Mouse (Mus musculus) midbrain, embryonic 16.5 days (tissue): Measurements from ENCODE around the gene Zfp105. TPM values are rescaled to one million over a fixed set of nuclear protein-coding genes. Genes with fewer than 3 reads are reported as not detected.

ENCODE experiments used
- ATAC-seq: fragments of 200-750 bp; cut with Nextera tagmentation; 2 replicates; pipeline ENCODE4 v1.8.0; 2017; ENCODE audit warnings: moderate TSS enrichment
- H3K27ac ChIP-seq: fragments of 300-500 bp; sonication (generic); 2 replicates; pipeline ENCODE4 v1.5.1; 2014; ENCODE audit warnings: mild to moderate bottlenecking, low read length, mixed read lengths
- H3K27me3 ChIP-seq: fragments of 300-500 bp; sonication (generic); 2 replicates; pipeline ENCODE4 v1.6.1; 2014; ENCODE audit warnings: low read depth, low read length, mixed read lengths; ENCODE audit not compliant: control insufficient read depth, insufficient read depth
- H3K36me3 ChIP-seq: fragments of 300-500 bp; sonication (generic); 2 replicates; pipeline ENCODE4 v1.6.1; 2014; ENCODE audit warnings: mild to moderate bottlenecking, low read length, moderate library complexity, mixed read lengths; ENCODE audit not compliant: control insufficient read depth, insufficient read depth
- H3K4me1 ChIP-seq: fragments of 300-500 bp; sonication (generic); 2 replicates; pipeline ENCODE4 v1.6.1; 2014; ENCODE audit warnings: mild to moderate bottlenecking, low read length, mixed read lengths; ENCODE audit not compliant: control insufficient read depth, insufficient read depth
- H3K4me2 ChIP-seq: fragments of 300-500 bp; sonication (generic); 2 replicates; pipeline ENCODE4 v1.6.1; 2014; ENCODE audit warnings: mild to moderate bottlenecking, low read length, mixed read lengths
- H3K4me3 ChIP-seq: fragments of 300-500 bp; sonication (generic); 2 replicates; pipeline ENCODE4 v1.5.1; 2014; ENCODE audit warnings: low read depth, mild to moderate bottlenecking, low read length, moderate library complexity, mixed read lengths
- H3K9ac ChIP-seq: fragments of 300-500 bp; sonication (generic); 2 replicates; pipeline ENCODE4 v1.6.1; 2014; ENCODE audit warnings: low read depth, low read length, mixed read lengths
- H3K9me3 ChIP-seq: fragments of 300-500 bp; sonication (generic); replicated peaks from 2 replicates; pipeline ENCODE4 v1.6.1; 2014; ENCODE audit warnings: mild to moderate bottlenecking, low read length, mixed read lengths; ENCODE audit not compliant: control insufficient read depth, poor library complexity, severe bottlenecking
- WGBS: fragments of 180-500 bp; shearing (Covaris S2); extraction: QIAGEN DNeasy Blood & Tissue Kit; methylation state at CpG from one replicate; pipeline ENCODE4 v1.1.7; 2014; 5-methylcytosine and 5-hydroxymethylcytosine counted together
- polyA plus RNA-seq: library from polyadenylated mRNA; unstranded; fragments of >200 nt; fragmentation: Nextera tagmentation; extraction: Ambion mirVana; gene quantifications from 2 replicates; pipeline ENCODE4 v1.2.1, GENCODE M21; 2015

Gene Zfp105
- 16.8 and 19.7 TPM in 2 replicates for polyA plus RNA-seq

- under 1% methylated on average over 43 of the region's 43 CpGs for WGBS
- Histone ChIP-seq H3K9me3 (no peaks in the 10 kb centered on the region), H3K4me1 (peaks cover 9% of the 10 kb centered on the region), H3K4me2 (peak within 1 kb of the TSS; percentile 60), H3K36me3 (peaks cover 31% of the 10 kb centered on the region), H3K9ac (peak within 1 kb of the TSS; percentile 98), H3K27ac (peak within 1 kb of the TSS; percentile 91), H3K4me3 (peak within 1 kb of the TSS; percentile 89), H3K27me3 (no peaks in the 10 kb centered on the region)
- peak; percentile 99 for ATAC-seq
Observed at GRCm38 (mm10) chr9:122922936-122923381, at the start of gene Zfp105. Gene Zfp105 (plus strand): TSS chr9:122923072.

- H3K9me3 ChIP-seq: no peaks in the 10 kb centered on the region
- no peak overlapping the region for H3K4me3 ChIP-seq
- WGBS: 63% methylated on average over 1 of the region's 1 CpGs
- H3K27me3 ChIP-seq: no peaks in the 10 kb centered on the region
- H3K36me3 ChIP-seq: no peaks in the 10 kb centered on the region
- H3K9ac ChIP-seq: no peak overlapping the region
- H3K4me1 ChIP-seq: no peaks in the 10 kb centered on the region
- H3K4me2 ChIP-seq: no peak overlapping the region
- H3K27ac ChIP-seq: no peak overlapping the region
- no peak for ATAC-seq
Observed at GRCm38 (mm10) chr9:122874653-122875052, 48.2 kb upstream of the Zfp105 start.

GRCm38 (mm10) chr9:122875145-122875544, 47.7 kb upstream of the Zfp105 start:
- WGBS: 95% methylated on average over 2 of the region's 2 CpGs
- Histone ChIP-seq H3K27me3 (no peaks in the 10 kb centered on the region), H3K9ac (no peak overlapping the region), H3K4me3 (no peak overlapping the region), H3K9me3 (no peaks in the 10 kb centered on the region), H3K4me1 (no peaks in the 10 kb centered on the region), H3K36me3 (no peaks in the 10 kb centered on the region), H3K27ac (no peak overlapping the region), H3K4me2 (no peak overlapping the region)
- ATAC-seq: no peak

GRCm38 (mm10) chr9:122885385-122885784, 37.5 kb upstream of the Zfp105 start, which contains the start of gene Zkscan7:
Gene Zkscan7 (plus strand): TSS chr9:122885685.
- Histone ChIP-seq H3K9ac (peak within 1 kb of the TSS; percentile 82; the same call in 1 of the 2 replicates), H3K4me3 (peak within 1 kb of the TSS; percentile 78), H3K36me3 (peaks cover 4% of the 10 kb centered on the region; the same call in 1 of the 2 replicates), H3K27me3 (no peaks in the 10 kb centered on the region), H3K27ac (no peak within 1 kb of the TSS; the same call in 1 of the 2 replicates), H3K4me1 (peaks cover 8% of the 10 kb centered on the region), H3K9me3 (no peaks in the 10 kb centered on the region), H3K4me2 (peak within 1 kb of the TSS; percentile 85)
- 83% methylated on average over 3 of the region's 3 CpGs for WGBS
- ATAC-seq: no peak

DNA sequence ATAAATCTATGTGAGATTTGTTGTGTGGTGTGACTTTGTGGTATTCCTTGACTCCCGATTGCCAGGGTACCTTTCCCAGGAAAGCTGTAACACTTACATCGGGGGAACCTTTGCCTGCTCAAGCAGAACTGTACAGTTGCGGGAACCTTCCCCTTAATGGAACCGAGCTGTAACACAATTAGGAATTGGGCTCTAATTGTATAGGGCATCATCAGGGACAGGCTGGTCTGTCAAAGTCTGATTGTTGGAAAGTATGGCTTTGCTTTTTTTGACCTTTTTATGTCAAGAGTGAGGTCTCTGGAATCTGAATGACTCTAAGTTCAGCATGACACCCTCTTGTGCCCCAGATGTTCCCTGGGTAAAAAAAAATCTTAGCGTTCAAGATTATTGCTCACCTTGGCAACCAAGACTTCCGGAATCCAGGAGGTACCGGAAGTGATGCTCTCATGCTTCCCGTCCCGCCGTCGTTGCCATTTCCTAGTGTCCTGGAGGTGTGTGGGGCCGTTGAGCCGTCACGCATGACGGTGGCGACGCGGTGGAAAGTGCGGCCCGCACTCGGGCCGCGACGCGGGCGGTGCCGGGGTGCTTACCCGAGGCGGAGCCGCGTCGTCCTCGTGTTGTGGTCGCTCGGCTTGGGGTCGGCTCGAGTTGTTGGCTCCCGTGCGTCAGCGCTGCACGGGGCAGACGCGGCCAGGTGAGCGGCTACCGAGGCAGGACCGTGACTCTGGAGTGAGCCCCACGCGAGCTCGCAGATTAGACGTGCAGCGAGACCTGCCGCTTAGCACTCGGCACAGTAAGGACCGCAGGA, 36.3 kb upstream of the Zfp105 start:
- H3K9ac ChIP-seq: peak overlapping the region; percentile 82
- peak overlapping the region; percentile 62 for H3K27ac ChIP-seq
- peaks cover 8% of the 10 kb centered on the region for H3K4me1 ChIP-seq
- H3K4me2 ChIP-seq: peak overlapping the region; percentile 85
- WGBS: 6% methylated on average over 53 of the region's 54 CpGs
- peak; percentile 96 for ATAC-seq
- no peaks in the 10 kb centered on the region for H3K9me3 ChIP-seq
- H3K4me3 ChIP-seq: peak overlapping the region; percentile 78
- no peaks in the 10 kb centered on the region for H3K27me3 ChIP-seq
- peaks cover 4% of the 10 kb centered on the region; the same call in 1 of the 2 replicates for H3K36me3 ChIP-seq

- Histone ChIP-seq H3K4me3 (no peak overlapping the region), H3K9ac (no peak overlapping the region), H3K4me2 (no peak overlapping the region), H3K36me3 (peaks cover 4% of the 10 kb centered on the region; the same call in 1 of the 2 replicates), H3K27ac (no peak overlapping the region), H3K9me3 (no peaks in the 10 kb centered on the region), H3K27me3 (no peaks in the 10 kb centered on the region), H3K4me1 (peaks cover 9% of the 10 kb centered on the region)
- 91% methylated on average over 2 of the region's 2 CpGs for WGBS
- no peak for ATAC-seq
Observed at GRCm38 (mm10) chr9:122901047-122901446, 21.8 kb upstream of the Zfp105 start.

DNA sequence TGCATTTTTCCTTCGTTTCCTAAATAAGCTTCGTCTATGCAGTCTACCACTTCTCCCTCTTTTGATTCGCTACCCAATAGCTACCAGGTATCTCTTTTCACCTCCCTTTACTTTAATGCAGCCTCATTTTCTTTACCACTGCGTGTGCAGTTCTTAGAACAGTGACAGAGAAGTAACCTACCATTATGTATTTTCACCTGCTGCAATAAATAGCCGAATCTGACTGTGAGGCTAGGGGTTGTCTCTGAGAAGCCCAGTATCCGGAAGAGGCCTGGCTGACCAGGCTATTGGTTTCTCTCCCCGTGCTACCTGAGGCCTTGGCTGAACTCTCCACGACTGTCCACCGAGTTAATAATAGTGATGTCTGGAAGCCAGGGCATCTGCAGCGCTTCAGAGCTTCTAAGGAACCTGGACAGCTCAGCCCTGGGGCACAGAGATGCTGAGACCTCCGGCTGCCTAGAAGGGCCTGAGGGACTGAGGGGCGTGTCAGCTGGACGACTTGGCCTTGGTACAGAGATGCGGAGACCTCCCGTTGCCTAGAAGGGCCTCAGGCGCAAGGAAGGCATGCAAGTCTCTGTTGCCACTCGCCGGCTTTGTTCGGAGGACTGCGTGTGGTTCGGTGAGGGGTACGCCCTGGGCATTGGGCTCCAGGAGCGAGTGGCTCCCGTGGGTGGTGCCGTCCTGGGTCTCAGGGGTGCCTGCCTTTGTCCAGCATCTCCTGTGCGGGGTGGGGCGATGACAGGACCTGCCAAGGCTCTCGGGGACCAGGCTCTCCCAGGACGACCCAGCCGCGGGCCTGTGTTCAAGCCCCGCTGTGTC, 19.9 kb upstream of the Zfp105 start:
- peak; percentile 99 for ATAC-seq
- peak overlapping the region; percentile 53 for H3K27ac ChIP-seq
- 12% methylated on average over 32 of the region's 32 CpGs for WGBS
- H3K27me3 ChIP-seq: no peaks in the 10 kb centered on the region
- H3K4me2 ChIP-seq: peak overlapping the region; percentile 61
- H3K9me3 ChIP-seq: no peaks in the 10 kb centered on the region
- peaks cover 3% of the 10 kb centered on the region; the same call in 1 of the 2 replicates for H3K36me3 ChIP-seq
- H3K4me3 ChIP-seq: peak overlapping the region; percentile 50
- peak overlapping the region; percentile 75 for H3K9ac ChIP-seq
- peaks cover 9% of the 10 kb centered on the region for H3K4me1 ChIP-seq

DNA sequence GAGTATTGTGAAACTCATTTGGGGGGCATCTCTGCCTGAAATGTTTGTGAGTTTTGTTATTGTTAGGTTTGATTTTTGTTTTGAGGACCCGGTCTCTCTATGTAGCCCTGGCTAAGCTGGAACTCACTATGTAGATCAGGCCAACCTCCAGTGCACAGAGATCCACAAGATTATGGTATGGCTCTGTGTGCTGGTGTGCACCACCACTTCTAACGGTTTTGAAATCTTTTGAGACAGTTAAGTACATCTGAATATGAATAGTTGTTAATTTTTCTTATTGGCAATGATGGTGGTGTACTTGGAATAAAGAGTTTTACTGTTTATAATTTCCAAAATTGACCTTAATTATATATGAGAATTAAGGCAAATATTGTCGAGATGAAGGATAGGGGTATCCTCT, 436 bp upstream of the Zfp105 start:
- peaks cover 9% of the 10 kb centered on the region for H3K4me1 ChIP-seq

More for the DNA sequence above, 436 bp upstream of the Zfp105 start:
- H3K9ac ChIP-seq: peak overlapping the region; percentile 98
- peak; percentile 66 for ATAC-seq
- peak overlapping the region; percentile 89 for H3K4me3 ChIP-seq
- H3K27ac ChIP-seq: peak overlapping the region; percentile 91
- H3K36me3 ChIP-seq: peaks cover 27% of the 10 kb centered on the region
- H3K9me3 ChIP-seq: no peaks in the 10 kb centered on the region
- H3K27me3 ChIP-seq: no peaks in the 10 kb centered on the region
- 23% methylated on average over 3 of the region's 3 CpGs for WGBS
- H3K4me2 ChIP-seq: peak overlapping the region; percentile 60
